Mouse (Mus musculus) layer of hippocampus, adult 2 months (tissue): ENCODE measurements around the gene Igfbp4. TPM values are rescaled to one million over a fixed set of nuclear protein-coding genes. Genes with fewer than 3 reads are reported as not detected.

Source experiments
- DNase-seq, 2 experiments: peaks; one replicate each; pipeline ENCODE4 v3.0.0; 2022; ENCODE audit warnings: low spot score in 2 of 2
- H3K27ac ChIP-seq: fragments of 200-600 bp; 2 replicates; pipeline ENCODE4 v1.8.1; 2022
- H3K4me3 ChIP-seq: fragments of 200-600 bp; 2 replicates; pipeline ENCODE4 v1.8.1; 2022; ENCODE audit warnings: mild to moderate bottlenecking
- CTCF ChIP-seq: fragments of 200-600 bp; conservative IDR thresholded peaks from 2 replicates; pipeline ENCODE4 v1.8.1; 2022; ENCODE audit warnings: antibody characterized with exemption, mild to moderate bottlenecking, moderate library complexity
- total RNA-seq, 2 experiments: library from RNA; stranded (reverse); gene quantifications; 2 replicates each; pipeline ENCODE4 v1.2.3; 2021

Gene Igfbp4
- total RNA-seq, 2 experiments from 2014 or later: 69.4 to 71.9 TPM

DNA sequence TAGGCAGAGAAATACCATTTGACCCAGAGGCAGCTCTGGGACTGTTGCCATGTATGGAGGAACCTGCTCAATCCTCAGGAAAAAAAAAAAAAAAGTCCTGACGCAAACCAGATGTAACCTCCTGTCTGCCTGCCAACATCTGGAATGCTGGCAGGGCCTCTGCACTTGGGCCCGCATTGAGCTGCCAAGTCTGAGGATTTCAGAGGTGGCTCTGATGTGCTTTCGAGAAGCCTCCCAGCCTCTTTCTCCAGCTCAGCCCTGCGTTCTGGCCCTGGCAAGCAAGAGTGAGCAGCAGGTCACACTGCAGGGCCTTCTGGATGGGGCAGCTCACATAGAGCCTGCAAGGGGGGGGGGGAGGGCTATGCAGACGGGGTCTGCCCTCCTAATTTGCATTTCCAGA is 6.1 kb downstream of the Igfbp4 start:
- no peak for TF ChIP-seq CTCF
- Histone ChIP-seq H3K27ac (0 out of 2 replicates have a peak overlapping the region, but pooled peaks have one; percentile 23), H3K4me3 (no peak overlapping the region)
- DNase-seq: no peak

DNA sequence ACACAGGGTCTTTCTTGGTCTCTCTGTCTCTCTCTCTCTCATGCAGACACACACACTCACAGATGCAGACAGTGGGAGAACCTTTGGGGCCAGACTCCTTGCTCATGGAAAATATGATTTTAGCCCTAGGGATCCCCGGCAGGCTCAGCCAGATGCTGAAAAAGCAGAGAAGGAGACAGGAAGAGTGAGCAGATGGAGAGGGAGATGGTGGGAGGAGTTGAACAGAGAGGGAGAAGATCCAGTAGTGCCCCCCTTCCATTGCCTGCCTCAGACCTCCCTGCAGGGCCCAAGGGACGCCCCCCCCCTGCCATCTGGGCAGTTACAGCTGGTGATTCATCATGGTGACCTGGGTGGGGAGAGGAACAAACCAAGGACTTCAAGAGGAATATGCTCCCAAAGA is 6.6 kb downstream of the Igfbp4 start:
- Histone ChIP-seq H3K4me3 (no peak overlapping the region), H3K27ac (0 out of 2 replicates have a peak overlapping the region, but pooled peaks have one; percentile 23)
- no peak for TF ChIP-seq CTCF
- no peak for DNase-seq

DNA sequence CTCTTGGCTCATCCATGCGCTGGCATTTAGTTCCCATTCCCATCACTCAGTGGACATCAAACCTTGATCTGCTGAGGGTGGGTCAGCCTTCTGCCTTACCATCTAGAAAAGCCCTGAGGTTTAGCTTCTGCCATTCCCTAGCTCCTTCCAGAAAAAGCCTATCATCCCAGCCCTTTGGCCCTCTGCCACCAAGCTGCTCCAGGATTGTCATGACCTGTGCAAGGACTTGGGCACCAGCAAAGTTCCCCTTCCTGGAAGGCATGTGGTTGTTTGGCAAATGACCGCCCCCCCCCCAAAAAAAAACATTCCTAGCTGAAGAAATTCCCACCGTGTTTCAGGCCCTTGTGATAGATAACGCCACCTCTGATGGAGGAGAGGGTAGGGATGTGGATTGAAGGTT is 14.1 kb downstream of the Igfbp4 start:
- DNase-seq: no peak
- H3K4me3 ChIP-seq: no peak overlapping the region
- H3K27ac ChIP-seq: no peak overlapping the region
- TF ChIP-seq CTCF: no peak

DNA sequence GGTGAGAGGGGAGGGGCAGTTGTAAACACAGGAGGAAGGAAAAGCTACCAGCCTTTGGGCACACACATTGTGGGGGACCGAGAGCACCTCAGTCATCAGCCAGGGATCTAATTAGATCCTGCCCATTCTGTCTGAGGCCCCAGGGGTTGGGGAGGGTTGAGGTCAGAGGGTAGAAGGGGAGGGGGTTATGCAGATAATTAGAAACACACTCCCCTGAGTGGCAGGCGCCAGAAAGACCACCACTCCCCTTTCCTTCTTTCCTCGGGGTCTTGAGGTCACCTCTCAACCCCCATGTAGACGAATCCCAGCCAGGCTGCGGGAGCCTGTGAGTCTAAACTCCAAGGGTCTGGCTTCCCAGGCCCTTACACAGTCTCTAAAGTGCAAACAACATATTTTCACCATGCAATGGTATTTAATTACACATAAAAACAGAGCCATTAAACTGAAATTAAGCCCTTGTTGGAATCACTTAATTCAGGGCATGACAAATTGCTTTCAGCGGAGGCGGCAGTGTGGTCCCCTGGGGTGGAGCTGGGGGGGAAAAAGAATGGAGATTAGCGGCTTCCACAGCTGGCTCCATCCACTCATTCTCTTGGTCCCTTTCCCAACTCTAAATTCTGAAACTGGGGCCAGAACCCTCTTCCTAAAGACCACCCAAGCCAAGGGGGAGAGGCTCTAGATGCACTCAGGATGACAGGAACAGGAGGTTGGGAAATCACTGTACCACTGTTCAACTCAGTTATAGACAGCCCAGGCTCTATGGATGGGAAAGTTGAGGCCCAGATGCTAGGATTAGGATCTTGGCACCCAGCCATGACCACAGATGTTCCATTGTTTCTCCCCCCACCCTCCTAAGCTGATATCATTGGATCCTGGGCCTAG is 14.8 kb downstream of the Igfbp4 start:
- DNase-seq: no peak
- no peak for TF ChIP-seq CTCF

DNA sequence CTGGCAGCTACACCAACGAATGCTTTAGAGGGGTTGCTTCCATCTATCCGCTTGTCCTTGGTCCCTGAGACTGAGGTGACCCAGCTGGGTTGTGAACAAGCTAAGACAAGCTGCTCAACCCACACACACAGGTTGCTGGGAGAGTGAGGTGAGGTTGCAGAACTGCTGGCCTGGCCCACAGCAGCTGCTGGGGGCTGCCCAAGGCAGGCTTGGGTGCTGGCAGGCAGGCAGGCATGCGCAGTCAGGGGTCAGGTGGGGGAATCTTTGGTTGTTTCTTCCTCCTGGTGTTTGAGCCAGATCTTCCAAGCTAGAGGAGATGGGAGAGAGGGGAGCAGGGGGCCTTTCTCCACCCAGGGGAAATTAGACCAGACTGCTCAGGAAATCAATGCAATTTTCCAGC is 19.4 kb downstream of the Igfbp4 start:
- H3K27ac ChIP-seq: no peak overlapping the region
- no peak for TF ChIP-seq CTCF

More for the DNA sequence above, 14.8 kb downstream of the Igfbp4 start:
- H3K27ac ChIP-seq: no peak overlapping the region
- no peak overlapping the region for H3K4me3 ChIP-seq

DNA sequence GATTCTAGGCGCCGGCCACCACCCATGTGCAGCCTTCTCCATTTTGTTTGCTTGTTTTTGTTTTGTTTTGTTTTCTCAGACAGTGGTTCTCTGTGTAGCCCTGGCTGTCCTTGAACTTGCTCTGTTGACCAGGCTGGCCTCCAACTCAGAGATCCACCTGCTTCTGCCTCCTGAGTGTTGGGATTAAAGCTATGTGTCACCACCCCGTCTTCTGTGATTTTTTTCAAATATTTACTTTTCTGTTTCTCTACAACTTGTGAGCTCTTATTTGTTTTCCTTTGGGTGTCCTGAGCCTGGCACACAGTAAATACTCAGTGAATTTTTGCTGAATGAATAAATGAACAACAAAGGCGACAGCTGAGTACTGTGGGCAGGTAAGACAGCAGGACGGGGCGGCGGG is 21.6 kb downstream of the Igfbp4 start:
- TF ChIP-seq CTCF: no peak
- Histone ChIP-seq H3K27ac (no peak overlapping the region), H3K4me3 (no peak overlapping the region)
- DNase-seq: no peak

More for the DNA sequence above, 19.4 kb downstream of the Igfbp4 start:
- no peak for DNase-seq
- no peak overlapping the region for H3K4me3 ChIP-seq

DNA sequence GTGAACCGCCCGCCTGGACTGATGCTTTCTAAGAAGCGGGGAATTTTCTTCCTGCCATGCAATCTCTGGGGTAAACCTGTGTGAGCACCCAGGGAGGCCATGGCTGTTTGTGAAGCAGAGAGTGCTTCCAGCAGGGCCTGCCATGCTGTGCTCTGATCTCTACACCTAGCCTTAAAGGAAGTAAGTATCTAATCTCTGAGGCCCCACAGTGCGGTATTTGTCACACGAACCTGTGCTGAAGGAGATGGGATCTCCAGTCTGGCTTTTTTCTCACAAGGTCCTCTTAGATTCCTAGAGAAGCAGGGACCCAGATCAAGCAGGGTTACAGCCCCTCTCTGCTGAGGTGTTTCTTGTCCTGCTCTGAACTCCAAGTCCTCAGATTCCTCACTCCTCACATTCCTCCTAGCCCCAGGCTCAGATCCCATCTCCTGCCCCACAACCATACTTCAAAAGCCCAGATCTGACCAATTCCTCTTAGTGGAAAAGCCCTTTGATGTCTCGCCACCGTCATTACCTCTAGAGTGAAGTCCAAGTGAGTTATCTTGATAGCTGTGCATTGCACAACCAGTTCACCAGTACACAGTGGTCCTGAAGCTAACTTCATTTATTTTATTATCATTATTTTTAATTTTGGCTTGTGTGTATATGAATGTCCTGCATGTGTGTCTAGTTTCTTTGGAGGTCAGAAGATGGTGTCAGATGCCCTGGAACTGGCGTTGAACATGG is 22.5 kb downstream of the Igfbp4 start:
- no peak overlapping the region for H3K27ac ChIP-seq
- TF ChIP-seq CTCF: no peak
- H3K4me3 ChIP-seq: no peak overlapping the region
- no peak for DNase-seq

DNA sequence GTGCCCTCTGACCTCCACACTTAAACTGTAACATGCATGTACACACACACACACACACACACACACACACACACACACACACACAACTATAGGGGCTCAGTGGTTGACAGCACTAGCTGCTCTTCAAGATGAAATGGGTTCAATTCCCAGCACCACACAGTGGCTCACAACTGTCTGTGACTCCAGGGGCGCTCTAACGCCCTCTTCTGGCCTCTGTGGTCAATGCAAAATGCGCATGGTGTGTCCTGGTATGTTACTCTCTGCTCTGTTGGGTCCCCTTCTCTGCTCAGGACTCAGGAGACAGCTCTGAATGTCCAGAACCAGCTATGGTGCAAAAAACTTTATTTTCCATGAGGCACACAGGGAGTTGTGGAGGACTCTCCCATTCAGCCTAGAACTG is 24.3 kb downstream of the Igfbp4 start:
- Histone ChIP-seq H3K27ac (peak overlapping the region; percentile 51; the same call in 1 of the 2 replicates), H3K4me3 (no peak overlapping the region)
- no peak for TF ChIP-seq CTCF
- DNase-seq: no peak

DNA sequence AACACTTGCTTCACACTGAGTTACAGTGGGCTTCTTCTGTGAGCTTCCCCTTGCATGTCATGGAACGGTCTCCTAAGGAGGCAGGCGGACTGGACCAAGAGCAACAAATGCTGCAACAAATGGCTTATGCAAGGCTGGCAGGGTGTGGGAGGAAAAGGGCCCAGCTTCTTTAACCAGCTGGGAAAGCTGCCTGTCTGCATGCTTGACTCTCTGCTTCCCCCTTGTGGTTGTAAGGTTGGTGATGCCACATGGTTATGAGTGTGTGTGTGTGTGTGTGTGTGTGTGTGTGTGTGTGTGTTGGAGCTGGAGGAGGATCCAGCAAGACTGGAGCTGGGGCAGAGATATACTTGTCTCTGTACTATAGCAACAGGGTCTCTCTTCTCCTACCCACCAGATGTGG is 24.9 kb downstream of the Igfbp4 start:
- H3K27ac ChIP-seq: peak overlapping the region; percentile 51; the same call in 1 of the 2 replicates
- DNase-seq: peak; percentile 84
- peak; percentile 78 for TF ChIP-seq CTCF
- no peak overlapping the region for H3K4me3 ChIP-seq

DNA sequence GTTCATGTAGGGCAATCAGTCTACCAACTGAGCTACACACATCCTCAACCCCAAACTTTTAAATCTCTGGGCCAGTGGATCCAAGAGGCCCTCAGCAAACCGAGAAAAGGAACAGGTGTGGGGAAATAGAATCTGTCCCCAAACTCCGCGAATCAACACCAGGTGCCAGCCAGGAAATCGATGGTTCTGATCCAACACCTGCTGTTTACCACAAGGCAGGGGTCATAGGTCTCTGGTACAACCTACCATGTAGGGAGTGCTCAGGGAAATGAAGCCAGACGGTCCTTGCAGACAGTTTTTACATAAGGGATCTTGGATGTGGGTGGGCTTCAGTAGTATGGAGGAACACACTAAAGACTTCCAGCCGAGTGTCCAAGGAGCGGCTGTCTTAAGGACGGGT is 26.5 kb downstream of the Igfbp4 start:
- TF ChIP-seq CTCF: no peak
- Histone ChIP-seq H3K27ac (no peak overlapping the region), H3K4me3 (no peak overlapping the region)
- no peak for DNase-seq

DNA sequence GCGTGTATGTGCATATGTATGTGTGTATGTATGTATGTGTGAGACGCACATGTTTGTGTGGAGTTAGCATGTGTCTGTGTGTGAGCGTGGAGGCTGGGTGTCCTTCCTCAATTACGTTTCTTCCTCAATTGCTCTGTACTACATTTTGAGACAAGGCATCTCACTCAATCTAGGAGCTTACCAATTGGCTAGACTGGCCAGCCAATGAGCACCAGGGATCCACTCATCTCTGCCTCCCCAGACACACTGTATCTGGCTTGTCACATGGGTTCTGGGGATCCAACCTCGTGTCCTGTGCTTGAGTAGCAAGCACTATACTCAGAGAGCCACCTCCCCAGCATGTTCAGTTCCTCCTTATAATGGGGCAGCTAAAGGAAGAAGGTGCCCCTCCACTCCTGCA is 27.4 kb downstream of the Igfbp4 start:
- no peak overlapping the region for H3K4me3 ChIP-seq
- TF ChIP-seq CTCF: no peak
- DNase-seq: no peak
- H3K27ac ChIP-seq: no peak overlapping the region

DNA sequence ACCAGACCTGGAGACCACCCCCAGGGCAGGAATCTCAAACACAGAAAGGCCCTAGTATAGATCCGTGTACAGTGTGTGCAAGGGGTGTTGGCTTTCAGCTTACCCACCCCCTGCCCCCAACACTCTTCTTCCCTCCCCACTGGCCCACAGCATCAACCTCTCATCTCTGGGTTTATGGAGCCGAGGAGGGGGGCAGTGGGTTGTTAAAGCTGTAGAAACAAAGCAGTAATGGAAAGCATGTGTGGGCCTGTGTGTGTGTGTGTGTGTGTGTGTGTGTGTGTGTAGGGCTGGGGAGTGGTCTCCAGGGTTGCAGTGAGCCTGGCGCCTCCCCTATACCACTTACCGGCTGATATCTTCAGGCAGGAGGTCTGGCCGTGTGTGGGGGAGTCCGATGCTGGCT is 30.8 kb downstream of the Igfbp4 start:
- no peak for TF ChIP-seq CTCF
- no peak for DNase-seq
- H3K4me3 ChIP-seq: no peak overlapping the region
- no peak overlapping the region for H3K27ac ChIP-seq

DNA sequence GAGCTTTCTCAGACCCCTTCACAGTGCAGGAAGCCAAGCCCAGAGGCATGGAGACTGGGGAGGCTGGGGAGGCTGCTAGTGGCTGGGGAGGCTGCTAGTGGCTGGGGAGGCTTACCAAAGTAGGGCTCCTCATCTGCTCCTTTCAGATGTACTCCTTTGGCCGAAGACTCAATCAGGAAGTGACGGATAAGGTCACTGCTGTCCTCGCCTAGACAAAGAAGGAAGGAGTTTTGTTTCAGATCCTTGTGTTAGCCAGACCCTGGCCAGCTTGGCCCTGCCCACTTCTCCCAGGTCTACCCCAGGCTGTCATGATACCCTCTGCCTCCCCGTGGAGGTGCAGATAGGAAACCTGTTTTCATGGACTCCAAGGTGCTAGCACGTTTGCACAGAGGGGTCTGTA is 32.7 kb downstream of the Igfbp4 start:
- no peak for DNase-seq
- no peak overlapping the region for H3K27ac ChIP-seq
- no peak for TF ChIP-seq CTCF

More for the DNA sequence above, 32.7 kb downstream of the Igfbp4 start:
- no peak overlapping the region for H3K4me3 ChIP-seq
